Mouse (Mus musculus) liver, embryonic 14.5 days (tissue): ENCODE results near the gene Mff. TPM values are rescaled to one million over a fixed set of nuclear protein-coding genes. Genes with fewer than 3 reads are reported as not detected.

Experiments used
- ATAC-seq: fragments of 200-750 bp; cut with Nextera tagmentation; 2 replicates; pipeline ENCODE4 v1.8.0; 2017; ENCODE audit warnings: moderate number of reproducible peaks, mild to moderate bottlenecking, moderate library complexity; ENCODE audit not compliant: insufficient read depth
- DNase-seq, 3 experiments: peaks; one replicate each; pipeline ENCODE4 v3.0.0-alpha.2; 2012 to 2013; ENCODE audit warnings: low read depth in 3 of 3, low spot score in 3 of 3
- H3K27ac ChIP-seq: fragments of 300-500 bp; sonication (generic); 2 replicates; pipeline ENCODE4 v1.5.1; 2014; ENCODE audit warnings: moderate library complexity, mild to moderate bottlenecking, control low read depth, inconsistent platforms
- H3K27me3 ChIP-seq: fragments of 300-500 bp; sonication (generic); 2 replicates; pipeline ENCODE4 v1.6.1; 2014; ENCODE audit warnings: mild to moderate bottlenecking, low read length, moderate library complexity; ENCODE audit not compliant: control insufficient read depth, insufficient read depth
- H3K36me3 ChIP-seq: fragments of 300-500 bp; sonication (generic); replicated peaks from 2 replicates; pipeline ENCODE4 v1.6.1; 2014; ENCODE audit warnings: low read depth; ENCODE audit not compliant: control insufficient read depth, insufficient read depth
- H3K4me1 ChIP-seq, 2 experiments: fragments of 200-500 bp in 1 of 2; fragments of 300-500 bp in 1 of 2; sonication (generic) in 1 of 2; replicated peaks; 2 replicates each; pipeline ENCODE4 v1.6.1; 2012 to 2014; ENCODE audit warnings: antibody characterized with exemption in 1 of 2, inconsistent platforms in 1 of 2, low read length in 1 of 2; ENCODE audit not compliant: control insufficient read depth in 2 of 2, insufficient read depth in 2 of 2
- H3K4me2 ChIP-seq: fragments of 300-500 bp; sonication (generic); 2 replicates; pipeline ENCODE4 v1.6.1; 2014; ENCODE audit warnings: low read depth, mild to moderate bottlenecking, control low read depth, moderate library complexity
- H3K4me3 ChIP-seq, 2 experiments: fragments of 200-500 bp in 1 of 2; fragments of 300-500 bp in 1 of 2; sonication (generic) in 1 of 2; 2 replicates each; pipeline ENCODE4 v1.5.1; 2012 to 2014; ENCODE audit warnings: low read depth in 2 of 2, low read length in 2 of 2, mild to moderate bottlenecking in 2 of 2, control low read depth in 1 of 2, inconsistent platforms in 1 of 2, moderate library complexity in 1 of 2; ENCODE audit not compliant: insufficient read depth in 1 of 2
- H3K9ac ChIP-seq: fragments of 300-500 bp; sonication (generic); replicated peaks from 2 replicates; pipeline ENCODE4 v1.6.1; 2014; ENCODE audit warnings: mild to moderate bottlenecking, control low read depth, moderate library complexity
- H3K9me3 ChIP-seq: fragments of 300-500 bp; sonication (generic); 2 replicates; pipeline ENCODE4 v1.6.1; 2016; ENCODE audit warnings: low read length, mixed read lengths; ENCODE audit not compliant: control insufficient read depth
- CTCF ChIP-seq: IDR thresholded peaks from 2 replicates; pipeline ENCODE4 v1.5.1; 2016; ENCODE audit warnings: antibody characterized with exemption, low read depth, control low read depth
- EP300 ChIP-seq: IDR thresholded peaks from 2 replicates; pipeline ENCODE4 v1.6.1; 2016; ENCODE audit warnings: antibody characterized with exemption, low read depth
- WGBS: fragments of 180-500 bp; shearing (Covaris S2); extraction: QIAGEN DNeasy Blood & Tissue Kit; methylation state at CpG from one replicate; pipeline ENCODE4 v1.1.7; 2014; ENCODE audit not compliant: insufficient replicate concordance; 5-methylcytosine and 5-hydroxymethylcytosine counted together
- polyA plus RNA-seq, 2 experiments: library from polyadenylated mRNA; depleted of rRNA in 1 of 2; stranded (reverse) in 1 of 2; unstranded in 1 of 2; fragments of >200 nt; fragmentation: Nextera tagmentation in 1 of 2; extraction: Ambion mirVana in 1 of 2; gene quantifications; 2 replicates each; pipeline versions ENCODE4 v1.2.1 to v1.2.3; 2012 to 2014

The Mff gene
- polyA plus RNA-seq, 2 experiments, result 82.1 to 197 TPM

GRCm38 (mm10) chr1:82795702-82796443 is 71.2 kb downstream of the Mff start:
- peaks cover 9 to 25% of the 10 kb centered on the region in 2 experiments for H3K4me1 ChIP-seq
- H3K27ac ChIP-seq, result no peak overlapping the region; the same call in 1 of the 2 replicates
- H3K4me3 ChIP-seq, result no peak overlapping the region
- TF ChIP-seq EP300 (no peak), CTCF (no peak)
- H3K9me3 ChIP-seq, result no peaks in the 10 kb centered on the region
- WGBS, result 24% methylated on average over 18 of the region's 18 CpGs
- H3K4me2 ChIP-seq, result no peak overlapping the region
- H3K27me3 ChIP-seq, result no peaks in the 10 kb centered on the region
- ATAC-seq, result no peak
- no peak overlapping the region; the same call in 1 of the 2 replicates for H3K9ac ChIP-seq
- no peak for DNase-seq
- H3K36me3 ChIP-seq, result no peaks in the 10 kb centered on the region

- peaks cover 9 to 23% of the 10 kb centered on the region in 2 experiments for H3K4me1 ChIP-seq
- no peaks in the 10 kb centered on the region for H3K9me3 ChIP-seq
- WGBS, result 48% methylated on average over 4 of the region's 4 CpGs
- H3K36me3 ChIP-seq, result no peaks in the 10 kb centered on the region
- H3K4me3 ChIP-seq, result no peak overlapping the region
- no peak for DNase-seq
- no peak overlapping the region for H3K9ac ChIP-seq
- no peak overlapping the region for H3K4me2 ChIP-seq
- no peak for TF ChIP-seq CTCF
- H3K27ac ChIP-seq, result no peak overlapping the region
- peak; percentile 61; the same call in 1 of the 2 replicates for ATAC-seq
- no peaks in the 10 kb centered on the region for H3K27me3 ChIP-seq
These were observed 72.4 kb downstream of the Mff start for GRCm38 (mm10) chr1:82797088-82797487.

DNA sequence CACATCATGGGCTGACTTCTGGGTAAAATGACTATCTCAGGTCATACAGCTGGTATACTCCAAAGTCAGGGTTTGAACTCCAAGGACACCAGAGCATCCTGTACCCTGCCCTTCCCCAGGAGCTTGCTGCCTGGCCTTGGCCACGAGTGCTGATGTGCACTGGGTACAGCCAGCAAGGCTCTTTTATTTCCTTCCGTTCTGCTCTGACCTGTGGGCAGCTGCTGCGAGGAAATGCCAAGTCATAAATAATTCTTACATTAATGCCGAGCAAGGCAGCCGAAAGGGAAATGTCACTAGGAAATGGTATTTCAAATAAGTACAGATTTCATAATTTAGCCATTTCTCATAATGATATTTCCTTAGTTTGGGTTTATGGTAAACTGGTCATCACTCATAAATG is 73.6 kb downstream of the Mff start:
- Histone ChIP-seq H3K36me3 (no peaks in the 10 kb centered on the region), H3K4me1 (peaks cover 5 to 19% of the 10 kb centered on the region in 2 experiments), H3K27ac (no peak overlapping the region), H3K27me3 (no peaks in the 10 kb centered on the region), H3K9me3 (no peaks in the 10 kb centered on the region), H3K4me2 (no peak overlapping the region), H3K4me3 (no peak overlapping the region), H3K9ac (no peak overlapping the region)
- TF ChIP-seq CTCF, result no peak
- no peak for TF ChIP-seq EP300
- ATAC-seq (peak; percentile 7; the same call in 1 of the 2 replicates), DNase-seq (no peak)
- 19% methylated on average over 5 of the region's 5 CpGs for WGBS

GRCm38 (mm10) chr1:82798922-82799321 is 74.2 kb downstream of the Mff start:
- no peak for ATAC-seq
- 62% methylated on average over 4 of the region's 4 CpGs for WGBS
- H3K27me3 ChIP-seq, result no peaks in the 10 kb centered on the region

GRCm38 (mm10) chr1:82801105-82801783 is 76.6 kb downstream of the Mff start:
- Histone ChIP-seq H3K36me3 (no peaks in the 10 kb centered on the region), H3K9me3 (no peaks in the 10 kb centered on the region), H3K27me3 (no peaks in the 10 kb centered on the region), H3K4me2 (no peak overlapping the region), H3K9ac (no peak overlapping the region), H3K27ac (no peak overlapping the region), H3K4me3 (no peak overlapping the region), H3K4me1 (peaks cover 11 to 13% of the 10 kb centered on the region in 2 experiments)
- TF ChIP-seq CTCF (no peak), EP300 (no peak)
- WGBS, result 68% methylated on average over 12 of the region's 12 CpGs
- DNase-seq (no peak), ATAC-seq (no peak)

More at GRCm38 (mm10) chr1:82798922-82799321, 74.2 kb downstream of the Mff start:
- Histone ChIP-seq H3K36me3 (no peaks in the 10 kb centered on the region), H3K4me3 (no peak overlapping the region), H3K9me3 (no peaks in the 10 kb centered on the region), H3K4me1 (peaks cover 7 to 20% of the 10 kb centered on the region in 2 experiments), H3K4me2 (no peak overlapping the region), H3K27ac (no peak overlapping the region), H3K9ac (no peak overlapping the region)
- DNase-seq, result no peak
- no peak for TF ChIP-seq EP300
- no peak for TF ChIP-seq CTCF

Other genes with a start within 250 kb of the Mff start
- gene Col4a4, start 138.0 kb upstream of the Mff start, polyA plus RNA-seq (2012; rRNA removed), result 0.02 and 0.03 TPM in 2 replicates
- gene Col4a4, start 138.0 kb upstream of the Mff start, polyA plus RNA-seq (2014; fragmentation: Nextera tagmentation; extraction: Ambion mirVana), result 0.01 and 0.08 TPM in 2 replicates
- gene Col4a3, start 138.0 kb upstream of the Mff start, polyA plus RNA-seq (2012; rRNA removed), result 0.02 and 0.10 TPM in 2 replicates
- gene Col4a3, start 138.0 kb upstream of the Mff start, polyA plus RNA-seq (2014; fragmentation: Nextera tagmentation; extraction: Ambion mirVana), result 0.10 and 0.11 TPM in 2 replicates
- gene Tm4sf20, start 43.6 kb downstream of the Mff start, polyA plus RNA-seq (2012; rRNA removed), result not detected in 2 replicates
- gene Tm4sf20, start 43.6 kb downstream of the Mff start, polyA plus RNA-seq (2014; fragmentation: Nextera tagmentation; extraction: Ambion mirVana), result not detected in 2 replicates
- gene Gm47791, start 46.4 kb downstream of the Mff start, polyA plus RNA-seq (2012; rRNA removed), result not detected in 2 replicates
- gene Gm47791, start 46.4 kb downstream of the Mff start, polyA plus RNA-seq (2014; fragmentation: Nextera tagmentation; extraction: Ambion mirVana), result not detected in 2 replicates
- gene Agfg1, start 114.6 kb downstream of the Mff start, polyA plus RNA-seq (2012; rRNA removed), result 43.8 and 47.8 TPM in 2 replicates
- 59.4 and 65.3 TPM in 2 replicates for gene Agfg1, start 114.6 kb downstream of the Mff start, polyA plus RNA-seq (2014; fragmentation: Nextera tagmentation; extraction: Ambion mirVana)
- gene A030005L19Rik, start 188.4 kb downstream of the Mff start, polyA plus RNA-seq (2012; rRNA removed), result 2.0 and 2.3 TPM in 2 replicates
- 0.24 and 0.37 TPM in 2 replicates for gene A030005L19Rik, start 188.4 kb downstream of the Mff start, polyA plus RNA-seq (2014; fragmentation: Nextera tagmentation; extraction: Ambion mirVana)
- gene A030014E15Rik, start 200.0 kb downstream of the Mff start, polyA plus RNA-seq (2012; rRNA removed), result 0.11 TPM in 1 of 2 replicates, not detected in the other
- gene A030014E15Rik, start 200.0 kb downstream of the Mff start, polyA plus RNA-seq (2014; fragmentation: Nextera tagmentation; extraction: Ambion mirVana), result not detected in 2 replicates
- not detected in 2 replicates for gene Gm6217, start 206.5 kb downstream of the Mff start, polyA plus RNA-seq (2012; rRNA removed)
- not detected in 2 replicates for gene Gm6217, start 206.5 kb downstream of the Mff start, polyA plus RNA-seq (2014; fragmentation: Nextera tagmentation; extraction: Ambion mirVana)
- not detected in 2 replicates for gene A030003K21Rik, start 218.5 kb downstream of the Mff start, polyA plus RNA-seq (2012; rRNA removed)
- gene A030003K21Rik, start 218.5 kb downstream of the Mff start, polyA plus RNA-seq (2014; fragmentation: Nextera tagmentation; extraction: Ambion mirVana), result not detected in 2 replicates
- gene Gm7544, start 231.1 kb downstream of the Mff start, polyA plus RNA-seq (2012; rRNA removed), result not detected in 2 replicates
- not detected in 2 replicates for gene Gm7544, start 231.1 kb downstream of the Mff start, polyA plus RNA-seq (2014; fragmentation: Nextera tagmentation; extraction: Ambion mirVana)
- gene Gm47955, start 235.4 kb downstream of the Mff start, polyA plus RNA-seq (2012; rRNA removed), result not detected in 2 replicates
- gene Gm47955, start 235.4 kb downstream of the Mff start, polyA plus RNA-seq (2014; fragmentation: Nextera tagmentation; extraction: Ambion mirVana), result not detected in 2 replicates